Mouse (Mus musculus): ENCODE data around the gene Klk14. TPM values are rescaled to one million over a fixed set of nuclear protein-coding genes. Genes with fewer than 3 reads are reported as not detected.

Gene Klk14
- total RNA-seq, 2 experiments from 2014 or later, result not detected

DNA sequence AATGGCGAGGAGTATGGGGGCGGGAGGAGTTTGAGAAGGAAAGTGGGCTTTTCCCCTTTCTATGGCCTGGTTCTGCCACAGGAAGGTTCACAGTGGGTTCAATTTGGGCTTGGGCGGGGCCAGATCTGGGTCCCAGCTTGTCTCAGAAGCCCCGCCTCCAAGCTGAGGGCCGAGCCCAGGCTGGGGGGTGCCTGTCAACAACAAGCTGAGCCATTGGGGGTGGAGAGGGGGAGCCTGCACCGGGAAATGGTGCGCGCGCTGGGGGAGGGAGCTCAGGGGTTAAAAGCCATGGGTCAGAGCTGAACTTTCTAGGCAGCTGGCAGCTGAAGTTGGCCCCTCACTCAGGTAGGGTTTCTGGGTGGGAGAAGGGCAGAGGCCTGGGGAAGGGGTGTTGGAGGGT is 22.7 kb downstream of the Klk14 start:
- no peak for DNase-seq
- intact Hi-C loops (cut with DNase I), result no loop called here

DNA sequence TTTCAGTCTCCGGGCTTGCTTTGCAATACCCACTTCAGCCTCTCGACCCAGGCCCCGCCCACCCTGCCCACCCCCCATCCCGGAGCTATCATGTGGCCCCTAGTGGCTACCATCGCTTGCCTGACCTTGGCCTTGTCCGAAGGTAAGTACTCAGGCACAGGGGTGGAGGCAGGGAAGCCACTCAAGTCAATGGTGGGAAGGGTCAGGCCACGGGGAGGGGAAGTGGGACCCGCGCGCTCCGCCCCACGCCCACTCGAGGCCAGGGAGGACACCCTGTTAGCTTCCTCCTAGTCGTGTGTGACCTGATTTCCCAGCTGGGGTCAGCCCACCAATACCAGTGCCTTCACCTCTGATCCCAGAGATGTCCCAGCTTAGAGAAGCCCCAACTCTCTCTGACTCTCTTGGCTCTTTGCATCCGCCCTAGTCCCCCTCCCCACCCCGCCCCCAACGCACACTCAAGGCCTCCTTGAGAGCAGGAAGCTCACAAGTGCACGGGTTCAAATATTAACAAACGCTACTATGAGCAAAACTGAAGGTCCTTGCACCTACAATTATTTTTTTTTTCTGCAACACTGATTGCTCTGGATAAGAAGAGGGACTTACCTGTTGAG is 23.6 kb downstream of the Klk14 start:
- intact Hi-C loops (cut with DNase I), result no loop called here

More for the DNA sequence above, 23.6 kb downstream of the Klk14 start:
- no peak for DNase-seq

Other genes with a start within 250 kb of the Klk14 start
- not detected for gene Cldnd2, start 249.6 kb upstream of the Klk14 start, total RNA-seq (2021)
- gene Etfb, start 246.3 kb upstream of the Klk14 start, total RNA-seq (2021), result 100 to 1,000 TPM; 264 to 310 TPM
- gene Gm45233, start 246.3 kb upstream of the Klk14 start, total RNA-seq (2021), result under 1 TPM in 1 of 2 experiments, not detected in 1; 0.79 TPM
- 1 to 10 TPM; 1.7 TPM for gene Vsig10l, start 227.3 kb upstream of the Klk14 start, total RNA-seq (2021)
- under 1 TPM; 0.23 to 0.27 TPM for gene Iglon5, start 200.3 kb upstream of the Klk14 start, total RNA-seq (2021)
- not detected for gene 4931406B18Rik, start 184.5 kb upstream of the Klk14 start, total RNA-seq (2021)
- gene Cd33, start 146.0 kb upstream of the Klk14 start, total RNA-seq (2021), result under 1 TPM; 0.62 to 0.82 TPM
- gene Zfp658, start 128.2 kb upstream of the Klk14 start, total RNA-seq (2021), result under 1 TPM; 0.26 to 0.52 TPM
- 1 to 10 TPM; 3.0 to 4.4 TPM for gene Zfp719, start 110.8 kb upstream of the Klk14 start, total RNA-seq (2021)
- not detected for gene Zfp819, start 83.2 kb upstream of the Klk14 start, total RNA-seq (2021)
- not detected for gene Ceacam18, start 55.7 kb upstream of the Klk14 start, total RNA-seq (2021)
- under 1 TPM; 0.13 to 0.89 TPM for gene Siglece, start 30.3 kb upstream of the Klk14 start, total RNA-seq (2021)
- gene Ctu1, start 18.4 kb upstream of the Klk14 start, total RNA-seq (2021), result 1 to 10 TPM; 2.3 TPM
- not detected for gene Klk13, start 22.1 kb downstream of the Klk14 start, total RNA-seq (2021)
- not detected for gene Klk12, start 78.5 kb downstream of the Klk14 start, total RNA-seq (2021)
- under 1 TPM in 1 of 2 experiments, not detected in 1; 0.20 TPM for gene Klk11, start 84.2 kb downstream of the Klk14 start, total RNA-seq (2021)
- gene Klk10, start 90.6 kb downstream of the Klk14 start, total RNA-seq (2021), result not detected
- not detected for gene Klk9, start 101.5 kb downstream of the Klk14 start, total RNA-seq (2021)
- gene Klk8, start 107.2 kb downstream of the Klk14 start, total RNA-seq (2021), result 1 to 10 TPM; 1.5 to 1.9 TPM
- gene Klk7, start 120.9 kb downstream of the Klk14 start, total RNA-seq (2021), result not detected
- not detected for gene Klk6, start 134.1 kb downstream of the Klk14 start, total RNA-seq (2021)
- not detected for gene Klk5, start 151.6 kb downstream of the Klk14 start, total RNA-seq (2021)
- not detected for gene Klk4, start 190.7 kb downstream of the Klk14 start, total RNA-seq (2021)
- not detected for gene Klk15, start 243.3 kb downstream of the Klk14 start, total RNA-seq (2021)